Mouse (Mus musculus) cerebellum, postnatal 36 days (tissue): ENCODE data around the gene Tmem88.

Experiments used
- DNase-seq, 2 experiments: peaks; one replicate each; pipeline ENCODE4 v3.0.0; 2021 to 2022; ENCODE audit warnings: mixed read lengths in 2 of 2

Gene Tmem88

GRCm38 (mm10) chr11:69398059-69398458 is at the start of gene Tmem88:
TSS of gene Tmem88 (minus strand) at chr11:69398234.
- peak; percentile 30 to 38 for DNase-seq

DNA sequence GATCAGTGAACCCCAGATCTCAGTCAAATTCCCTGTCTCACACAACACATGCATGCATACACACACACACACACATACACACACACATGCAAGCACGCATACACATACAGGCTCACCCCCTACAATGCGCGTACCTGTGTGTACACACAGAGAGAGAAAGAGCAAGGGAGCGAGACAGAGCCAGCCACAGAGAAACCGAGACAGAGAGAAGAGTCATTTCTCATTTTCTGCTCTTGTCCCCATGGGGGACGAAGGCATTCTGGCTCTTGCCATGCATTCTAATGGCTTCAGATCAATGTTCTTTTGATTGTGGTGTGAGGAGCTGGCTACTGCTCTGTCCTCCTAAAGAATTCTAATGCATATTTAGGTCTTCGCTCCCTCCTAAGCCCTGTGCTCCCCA is 49.3 kb upstream of the Tmem88 start:
- DNase-seq, result no peak

DNA sequence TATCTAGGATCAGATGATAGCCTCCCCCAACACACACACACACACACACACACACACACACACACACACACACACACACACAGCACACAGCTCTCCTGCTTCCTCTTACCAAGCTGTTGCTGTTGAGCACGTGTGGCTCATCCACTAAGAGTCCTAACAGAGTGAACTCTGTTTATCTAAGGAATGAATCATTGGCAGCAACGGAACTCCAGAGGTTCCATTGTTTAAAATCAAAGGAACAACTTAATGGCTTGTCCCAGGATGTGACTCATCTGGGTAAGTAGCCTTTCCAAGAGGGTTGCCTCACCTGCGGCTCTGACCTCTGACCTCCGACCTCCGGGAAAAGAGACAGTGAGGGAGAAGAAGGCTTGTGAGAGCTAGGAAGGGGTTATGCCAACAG is 45.3 kb upstream of the Tmem88 start:
- no peak for DNase-seq

- DNase-seq, result no peak
Measured at GRCm38 (mm10) chr11:69437291-69437690, 39.3 kb upstream of the Tmem88 start.

- DNase-seq, result no peak
Measured at GRCm38 (mm10) chr11:69433189-69433588, 35.2 kb upstream of the Tmem88 start.

GRCm38 (mm10) chr11:69432640-69432982 is 34.6 kb upstream of the Tmem88 start:
- DNase-seq, result no peak

GRCm38 (mm10) chr11:69431829-69432639 is 34.0 kb upstream of the Tmem88 start:
- peak; percentile 81 to 82 for DNase-seq

GRCm38 (mm10) chr11:69430631-69431030 is 32.6 kb upstream of the Tmem88 start:
- no peak for DNase-seq

DNA sequence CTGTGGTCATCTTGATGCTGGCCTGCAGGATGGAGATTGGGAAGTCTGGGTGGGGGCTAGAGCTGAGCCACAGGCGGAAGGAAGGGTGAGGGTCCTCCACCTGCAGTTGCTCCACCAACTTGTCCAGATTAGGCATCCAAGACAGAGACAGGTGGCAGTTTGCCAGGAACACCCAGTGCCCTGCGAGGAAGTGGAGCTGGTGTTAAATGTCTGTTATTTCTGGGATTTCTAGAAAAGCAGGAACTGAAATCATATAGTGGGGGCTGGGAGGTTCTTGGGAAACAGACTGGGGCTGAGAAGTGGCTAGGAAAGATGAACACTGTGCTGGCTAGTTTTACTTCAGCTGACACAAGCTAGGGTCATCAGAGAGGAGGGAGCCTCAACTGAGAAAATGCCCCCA is 31.3 kb upstream of the Tmem88 start:
- no peak for DNase-seq

GRCm38 (mm10) chr11:69428751-69429150 is 30.7 kb upstream of the Tmem88 start:
- DNase-seq, result no peak

DNA sequence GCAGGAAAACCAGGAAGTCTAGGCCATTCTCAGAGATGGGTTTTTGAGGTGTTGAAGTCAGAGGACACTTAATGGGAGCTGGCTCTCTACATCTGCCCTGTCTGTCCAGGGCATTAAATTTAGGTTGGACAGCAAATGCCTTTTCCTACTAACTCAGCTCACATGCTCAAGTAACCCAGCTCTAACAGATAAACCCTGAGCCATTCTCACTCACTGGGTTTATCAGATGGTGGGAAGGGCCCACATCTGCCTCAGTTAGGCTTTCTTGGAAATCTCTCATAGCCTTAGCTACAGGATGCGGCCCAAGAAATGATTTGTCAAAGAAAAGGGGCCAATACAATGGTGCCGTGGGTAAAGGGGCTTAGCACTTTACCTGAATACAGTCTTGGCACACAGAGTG is 28.2 kb upstream of the Tmem88 start:
- DNase-seq, result no peak

- DNase-seq, result no peak
Measured at GRCm38 (mm10) chr11:69423885-69424284, 25.9 kb upstream of the Tmem88 start.

DNA sequence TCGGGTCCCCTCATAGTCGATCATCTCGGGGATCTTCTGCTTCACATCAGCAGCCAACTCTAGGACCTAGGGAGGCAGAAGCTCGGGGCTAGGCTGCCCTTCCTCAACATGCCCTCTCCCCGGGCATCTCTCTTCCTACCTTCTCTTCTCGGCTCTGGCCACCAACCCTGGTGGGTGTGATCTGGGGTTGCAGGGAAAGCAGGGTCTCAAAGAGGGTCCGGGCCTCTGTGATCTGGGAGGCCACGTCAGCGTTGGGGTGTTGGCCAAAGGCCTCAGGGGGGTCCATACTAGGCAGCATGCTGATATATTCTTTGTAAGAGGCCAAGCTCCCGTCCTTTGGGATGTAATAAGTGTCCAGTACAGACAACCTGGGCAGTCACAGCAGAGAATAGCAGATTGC is 24.8 kb upstream of the Tmem88 start:
- DNase-seq, result no peak

DNA sequence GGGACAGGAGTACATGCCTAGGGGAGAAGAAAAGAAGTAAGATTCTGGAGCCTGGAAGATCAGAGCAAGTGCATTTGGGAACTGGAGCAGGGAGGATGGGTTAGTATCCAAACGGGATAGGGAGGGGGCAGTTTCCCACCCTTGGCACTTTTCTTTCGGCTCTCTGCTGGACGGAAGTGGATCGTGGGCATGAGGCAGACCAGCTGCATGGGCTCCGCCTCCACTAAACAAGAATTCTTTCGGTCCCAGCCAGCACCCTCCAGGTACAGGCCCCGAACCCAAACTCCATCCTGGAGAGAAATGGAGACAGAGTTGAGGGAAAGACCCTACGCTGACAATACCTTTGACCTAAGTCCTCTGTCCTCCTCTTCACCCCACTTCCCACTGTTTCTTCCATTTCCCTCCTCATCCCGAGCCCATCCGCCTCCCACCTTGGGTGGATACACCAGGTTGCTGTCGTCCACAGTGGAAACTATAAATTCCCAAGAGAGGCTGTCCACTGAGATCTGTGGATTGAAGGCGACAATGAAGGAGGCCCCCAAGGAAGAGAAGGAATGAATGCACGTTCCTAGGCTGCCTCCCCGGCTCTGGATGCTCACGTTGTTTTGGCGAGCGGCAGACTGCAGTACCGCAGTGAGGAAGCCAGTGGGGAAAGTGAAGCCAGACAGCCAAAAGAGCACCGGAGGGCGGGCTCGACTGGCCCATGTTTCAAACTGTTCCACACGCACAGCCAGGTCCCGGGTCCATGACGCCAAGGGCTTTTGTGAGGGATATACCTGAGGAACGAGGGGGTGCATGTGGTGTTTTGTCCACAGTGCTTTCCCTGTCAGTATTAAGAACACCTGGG is 23.3 kb upstream of the Tmem88 start:
- no peak for DNase-seq

DNA sequence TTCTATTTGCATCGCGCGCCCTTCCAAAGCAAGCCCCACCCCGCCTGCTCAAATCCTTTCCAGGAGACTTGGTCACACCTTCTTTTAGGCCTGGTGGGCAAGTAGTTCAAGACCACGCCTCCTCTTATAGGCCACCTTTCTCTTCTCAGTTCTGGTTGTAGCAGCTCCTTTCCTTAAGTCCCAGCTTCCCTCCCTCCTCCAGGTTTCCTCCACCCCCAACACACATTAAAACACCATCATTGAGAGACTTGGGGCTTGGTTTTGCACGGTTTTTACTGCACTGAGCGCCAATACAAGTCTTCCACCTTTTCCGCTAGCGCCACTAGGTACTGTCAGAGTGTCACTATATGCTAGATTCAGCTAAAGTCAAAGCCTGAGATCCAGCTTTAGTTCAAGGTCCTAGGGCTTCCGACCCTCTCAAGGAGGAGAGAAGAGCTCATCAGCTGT is 22.5 kb upstream of the Tmem88 start:
- DNase-seq, result no peak

DNA sequence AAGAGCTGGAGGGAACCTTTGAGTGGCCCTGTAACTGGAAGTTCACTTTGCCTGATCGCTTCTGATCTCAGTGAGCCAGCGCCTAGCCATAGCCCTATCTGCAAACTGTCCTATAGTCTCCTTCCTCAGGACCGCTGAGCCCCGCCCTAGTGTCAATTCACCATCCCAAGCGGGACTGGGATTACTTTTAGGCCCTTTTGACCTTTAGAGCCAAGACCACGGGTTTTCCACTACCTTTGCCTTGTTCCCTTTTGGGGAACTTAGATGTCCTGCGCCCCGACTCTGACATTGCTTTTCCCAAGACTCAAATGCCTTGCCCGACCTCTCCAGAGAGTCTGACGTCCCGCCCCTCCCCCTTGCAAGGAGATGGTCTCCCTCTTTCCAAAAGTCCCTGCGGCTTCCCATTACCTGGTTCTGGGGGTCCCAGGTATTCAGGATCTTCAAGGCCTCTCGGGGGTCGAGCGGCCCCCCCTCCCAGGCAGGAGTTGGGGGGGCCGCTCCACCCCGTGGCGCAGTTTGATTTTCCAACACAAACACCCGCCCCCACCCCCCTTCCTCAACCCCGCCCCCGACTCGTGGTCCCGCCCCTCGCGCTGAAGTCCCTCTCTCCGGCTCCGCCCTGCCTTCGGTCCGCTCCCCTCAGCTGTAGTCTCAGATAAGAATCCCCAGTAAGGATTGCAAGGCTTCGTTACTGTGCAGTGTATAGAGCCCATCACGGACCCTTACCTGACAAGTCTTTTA is 21.9 kb upstream of the Tmem88 start:
- peak in 1 of 2 experiments; percentile 28 for DNase-seq

DNA sequence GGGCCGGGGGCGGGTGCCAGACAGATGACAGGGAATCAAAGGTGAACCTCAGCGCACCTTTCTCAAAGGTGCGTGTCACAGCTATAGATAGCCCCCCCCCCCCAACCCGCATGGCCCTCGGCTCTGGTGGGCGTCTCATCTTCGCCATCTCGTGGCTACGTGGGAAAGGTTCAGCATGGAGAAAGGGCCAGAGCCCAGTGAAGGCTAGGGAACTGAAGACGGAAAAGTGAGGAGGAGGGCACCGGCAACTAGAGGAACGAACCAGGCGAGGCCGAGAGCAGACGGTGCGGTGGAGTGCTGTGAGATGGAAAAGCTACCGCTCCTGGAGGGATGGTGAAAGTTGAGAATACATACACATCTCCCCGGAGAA is 21.4 kb upstream of the Tmem88 start:
- DNase-seq, result peak; percentile 36 to 42

- DNase-seq, result peak; percentile 92 to 94
Measured at GRCm38 (mm10) chr11:69418481-69419442, 20.7 kb upstream of the Tmem88 start.

GRCm38 (mm10) chr11:69417449-69418384 is 19.7 kb upstream of the Tmem88 start:
- DNase-seq, result peak; percentile 98

GRCm38 (mm10) chr11:69416921-69417448 is 19.0 kb upstream of the Tmem88 start:
- no peak for DNase-seq

- no peak for DNase-seq
Measured at GRCm38 (mm10) chr11:69416509-69416908, 18.5 kb upstream of the Tmem88 start.
